Mouse (Mus musculus) ES-E14 (cell line): ENCODE measurements around the gene Bax.

Experiments used
- CHD2 ChIP-seq: IDR thresholded peaks from 2 replicates; pipeline ENCODE4 v1.6.1; 2014; ENCODE audit warnings: mild to moderate bottlenecking, low read depth, low read length, inconsistent platforms
- HCFC1 ChIP-seq: IDR thresholded peaks from 2 replicates; pipeline ENCODE4 v1.6.1; 2012; ENCODE audit warnings: low read length, inconsistent platforms, borderline replicate concordance; ENCODE audit not compliant: insufficient read depth
- MAFK ChIP-seq: IDR thresholded peaks from 2 replicates; pipeline ENCODE4 v1.6.1; 2014; ENCODE audit warnings: mild to moderate bottlenecking, low read depth, low read length, inconsistent platforms; ENCODE audit not compliant: insufficient read depth
- ZC3H11A ChIP-seq: IDR thresholded peaks from 2 replicates; pipeline ENCODE4 v1.6.1; 2012; ENCODE audit warnings: low read depth, mild to moderate bottlenecking, inconsistent platforms, low read length, borderline replicate concordance
- ZNF384 ChIP-seq: IDR thresholded peaks from 2 replicates; pipeline ENCODE4 v1.6.1; 2012; ENCODE audit warnings: low read depth, low read length, inconsistent platforms

- TF ChIP-seq ZNF384 = no peak
- no peak for TF ChIP-seq HCFC1
- no peak for TF ChIP-seq CHD2
- peak; percentile 98 for TF ChIP-seq MAFK
- TF ChIP-seq ZC3H11A = no peak
These were observed 5.8 kb downstream of the Bax start for GRCm38 (mm10) chr7:45460860-45461314.
